Mouse (Mus musculus) neural tube, embryonic 14.5 days (tissue): ENCODE data around the gene U2surp. TPM values are rescaled to one million over a fixed set of nuclear protein-coding genes. Genes with fewer than 3 reads are reported as not detected.

ENCODE experiments used
- polyA plus RNA-seq: library from polyadenylated mRNA; unstranded; fragments of >200 nt; fragmentation: Nextera tagmentation; extraction: Ambion mirVana; gene quantifications from 2 replicates; pipeline ENCODE4 v1.2.1, GENCODE M21; 2014

Gene U2surp
- polyA plus RNA-seq, 1 experiment from 2014 or later = 135 TPM

Other genes starting within 250 kb of the U2surp start
- gene Chst2, start 105.3 kb downstream of the U2surp start, polyA plus RNA-seq = 16.1 and 17.4 TPM in 2 replicates
- gene Paqr9, start 47.7 kb upstream of the U2surp start, polyA plus RNA-seq = 8.1 and 9.3 TPM in 2 replicates
- gene Pcolce2, start 125.6 kb upstream of the U2surp start, polyA plus RNA-seq = 1.7 and 2.8 TPM in 2 replicates
- 12.6 and 13.5 TPM in 2 replicates for gene Trpc1, start 238.4 kb upstream of the U2surp start, polyA plus RNA-seq